Mouse (Mus musculus): ENCODE measurements around the gene Slc6a15. TPM values are rescaled to one million over a fixed set of nuclear protein-coding genes. Genes with fewer than 3 reads are reported as not detected.

The Slc6a15 gene
- total and polyA plus RNA-seq, 3 experiments = 0.16 TPM; not detected in 2

- H3K9me3 ChIP-seq (replicated peaks) = 0 out of 2 replicates have a peak, but pooled peaks cover 2% of the 10 kb centered on the region
- ATAC-seq (ENCODE audit: extremely low read depth, insufficient number of reproducible peaks, low FRiP score, poor library complexity, severe bottlenecking) (no peak), DNase-seq (ENCODE audit: low spot score) (no peak)
- H3K36me3 ChIP-seq (replicated peaks) = no peaks in the 10 kb centered on the region
- no peak overlapping the region for H3K4me3 ChIP-seq (ENCODE audit: low read depth, low read length)
- no peaks in the 10 kb centered on the region for H3K27me3 ChIP-seq (ENCODE audit: insufficient read depth, low read length)
- no peak for TF ChIP-seq CTCF (IDR thresholded peaks at IDR 0.05; ENCODE audit: low read depth, low read length)
- TF ChIP-seq GATA2 (IDR thresholded peaks at IDR 0.05; ENCODE audit: borderline replicate concordance, low read depth, low read length) = no peak
- no peak for TF ChIP-seq GATA1 (IDR thresholded peaks at IDR 0.05; ENCODE audit: borderline replicate concordance, low read length)
- TF ChIP-seq POLR2AphosphoS5 (IDR thresholded peaks at IDR 0.05; ENCODE audit: insufficient replicate concordance, low read depth, low read length) = no peak
- TF ChIP-seq TAL1 (conservative IDR thresholded peaks at IDR 0.05; ENCODE audit: low read depth, low read length) = no peak
- H3K4me1 ChIP-seq (ENCODE audit: insufficient read depth, low read depth, low read length) = no peaks in the 10 kb centered on the region
Measured at GRCm38 (mm10) chr10:103448340-103448739, 80.8 kb downstream of the Slc6a15 start.

GRCm38 (mm10) chr10:103457896-103458295 is 90.3 kb downstream of the Slc6a15 start:
- no peak for TF ChIP-seq GATA2 (IDR thresholded peaks at IDR 0.05; ENCODE audit: borderline replicate concordance, low read depth, low read length)
- H3K27me3 ChIP-seq (ENCODE audit: insufficient read depth, low read length) = no peaks in the 10 kb centered on the region
- 0 out of 2 replicates have a peak, but pooled peaks cover 2% of the 10 kb centered on the region for H3K9me3 ChIP-seq (replicated peaks)
- H3K4me3 ChIP-seq (ENCODE audit: low read depth, low read length) = no peak overlapping the region
- H3K4me1 ChIP-seq (ENCODE audit: insufficient read depth, low read depth, low read length) = no peaks in the 10 kb centered on the region
- ATAC-seq (ENCODE audit: extremely low read depth, insufficient number of reproducible peaks, low FRiP score, poor library complexity, severe bottlenecking) = no peak
- no peaks in the 10 kb centered on the region for H3K36me3 ChIP-seq (replicated peaks)
- no peak for DNase-seq (ENCODE audit: low spot score)

Other genes with a start within 250 kb of the Slc6a15 start
- gene Lrriq1, start 131.5 kb upstream of the Slc6a15 start, total RNA-seq (2014; fragmentation: Nextera tagmentation) = not detected in 2 replicates
- 0.12 and 0.22 TPM in 2 replicates for gene Lrriq1, start 131.5 kb upstream of the Slc6a15 start, total RNA-seq (2017)
- gene Lrriq1, start 131.5 kb upstream of the Slc6a15 start, polyA plus RNA-seq (2012) = not detected in 2 replicates